Mouse (Mus musculus) ovary, adult 2 months (tissue): ENCODE data around the gene Ifi207. TPM values are rescaled to one million over a fixed set of nuclear protein-coding genes. Genes with fewer than 3 reads are reported as not detected.

Source experiments
- polyA plus RNA-seq: library from polyadenylated mRNA; depleted of rRNA; stranded (reverse); fragments of >200 nt; gene quantifications from 2 replicates; pipeline ENCODE4 v1.2.3, GENCODE M21; 2012; rRNA removed

The Ifi207 gene
- polyA plus RNA-seq, result 2.6 and 6.3 TPM in 2 replicates

DNA sequence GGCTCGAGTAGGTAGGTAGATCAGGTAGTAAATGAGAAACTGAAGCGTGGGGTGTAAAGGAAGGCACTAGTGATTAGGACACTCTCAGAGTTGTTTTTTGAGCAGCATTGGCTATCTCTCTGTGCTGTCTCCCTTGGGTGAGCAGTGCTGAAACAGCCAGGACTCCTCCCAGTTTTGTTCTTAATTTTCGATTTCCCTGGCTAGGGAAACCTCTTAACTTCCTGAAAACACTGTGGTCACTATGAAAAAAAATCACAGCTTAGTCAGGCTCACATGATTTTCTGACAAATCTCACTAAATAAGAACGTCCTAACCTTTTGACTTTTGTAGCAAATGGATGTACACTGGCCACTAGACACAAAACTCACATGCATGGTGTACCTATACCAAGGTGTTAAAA, at the start of gene Ifi207:
Gene Ifi207 (minus strand): TSS at position 92 of the 400 bp plus-strand sequence.

DNA sequence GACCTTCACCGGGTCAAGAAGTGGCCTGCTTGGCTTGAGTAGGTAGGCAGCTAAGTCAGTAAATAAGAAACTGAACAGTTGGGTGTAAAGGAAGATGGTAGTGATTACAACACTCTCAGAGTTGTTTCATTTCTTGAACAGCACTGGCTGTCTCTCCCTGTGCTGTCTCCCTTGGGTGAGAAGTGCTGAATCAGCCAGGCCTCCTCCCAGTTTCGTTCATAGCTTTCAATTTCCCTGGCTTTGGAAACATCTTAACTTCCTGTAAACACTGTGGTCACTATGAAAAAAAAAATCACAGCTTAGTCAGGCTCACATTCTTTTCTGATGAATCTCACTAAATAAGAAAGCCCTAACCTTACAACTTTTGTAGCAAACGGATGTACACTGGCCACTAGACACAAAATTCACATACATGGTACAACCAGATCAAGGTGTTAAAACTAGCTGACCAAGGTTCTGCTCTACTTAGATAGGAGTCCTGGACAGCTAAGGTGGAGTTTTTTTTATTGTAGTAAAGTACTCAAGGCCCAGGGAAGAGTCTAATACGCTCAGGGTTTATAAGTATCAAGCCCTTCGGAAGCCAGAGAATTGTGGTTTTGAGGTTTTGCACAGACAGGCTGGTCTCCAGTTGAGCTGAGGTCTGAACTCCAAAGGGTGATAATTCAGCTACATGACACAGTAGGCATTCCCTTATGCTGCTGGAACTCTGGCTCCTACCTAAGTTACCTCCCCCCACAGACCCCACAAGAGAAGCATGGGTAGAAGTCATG, 25.5 kb upstream of the Ifi207 start, which contains the start of gene Ifi204:
Gene Ifi204 (minus strand): TSS at position 96 of the 770 bp plus-strand sequence.

DNA sequence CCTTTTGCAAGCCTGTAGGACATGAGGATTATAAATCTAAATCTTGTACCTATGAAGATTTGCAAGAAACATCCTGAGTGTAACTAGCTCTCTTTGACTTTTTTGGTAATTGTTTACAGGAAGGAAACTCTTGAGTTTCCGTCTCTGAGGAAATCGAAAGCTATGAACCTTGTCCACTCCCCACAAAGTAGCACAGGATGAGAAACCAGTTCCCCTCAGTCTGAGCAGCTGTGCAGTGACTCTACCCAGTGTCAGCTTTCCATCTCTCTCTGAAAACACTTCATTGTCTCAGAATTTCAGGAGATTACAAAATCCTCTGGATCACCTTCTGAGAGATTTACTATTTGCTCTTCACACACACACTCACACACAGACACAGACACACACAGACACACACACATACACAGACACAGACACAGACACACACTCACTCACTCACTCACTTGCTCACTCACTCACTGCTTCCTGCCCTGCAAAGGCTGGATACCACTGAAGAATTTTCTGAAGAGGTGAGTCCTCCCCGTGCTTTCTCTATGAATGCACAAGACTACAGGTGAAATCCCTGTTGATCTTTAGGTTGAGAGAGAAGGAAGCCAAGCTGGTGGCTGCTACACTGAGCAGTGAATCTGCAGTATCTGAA, 68.0 kb downstream of the Ifi207 start, which contains the start of gene Ifi208:
Gene Ifi208 (plus strand): TSS at position 218 of the 640 bp plus-strand sequence.

Other genes starting within 250 kb of the Ifi207 start
- 0.05 TPM in 1 of 2 replicates, not detected in the other for gene Ifi214, start 205.8 kb downstream of the Ifi207 start, polyA plus RNA-seq
- gene Ifi213, start 142.5 kb downstream of the Ifi207 start, polyA plus RNA-seq, result 1.2 TPM in 2 replicates
- 0.05 TPM in 2 replicates for gene Ifi209, start 110.8 kb downstream of the Ifi207 start, polyA plus RNA-seq
- gene Ifi208, start 68.1 kb downstream of the Ifi207 start, polyA plus RNA-seq, result 0.32 and 1.1 TPM in 2 replicates
- 0.60 and 1.1 TPM in 2 replicates for gene Ifi204, start 25.2 kb upstream of the Ifi207 start, polyA plus RNA-seq
- 0.70 and 0.98 TPM in 2 replicates for gene Ifi211, start 171.3 kb upstream of the Ifi207 start, polyA plus RNA-seq
- 0.83 and 1.6 TPM in 2 replicates for gene Mndal, start 200.7 kb upstream of the Ifi207 start, polyA plus RNA-seq
- gene Ifi203, start 200.9 kb upstream of the Ifi207 start, polyA plus RNA-seq, result 4.3 and 6.1 TPM in 2 replicates
- gene Ifi202b, start 241.0 kb upstream of the Ifi207 start, polyA plus RNA-seq, result 0.20 and 0.52 TPM in 2 replicates